Mouse (Mus musculus) MEL (cell line): ENCODE measurements around the gene Yap1. TPM values are rescaled to one million over a fixed set of nuclear protein-coding genes. Genes with fewer than 3 reads are reported as not detected.

Source experiments
- DNase-seq: peaks from one replicate; pipeline ENCODE4 v3.0.0; 2011; ENCODE audit warnings: low read depth, low spot score
- H3K27ac ChIP-seq: 2 replicates; pipeline ENCODE4 v1.5.1; 2012; ENCODE audit warnings: low read depth, mild to moderate bottlenecking, control low read depth, low read length, moderate library complexity; ENCODE audit not compliant: control insufficient read depth
- H3K27me3 ChIP-seq, 2 experiments: fragments of 150-350 bp in 1 of 2; sonication (generic) in 1 of 2; 2 replicates each; pipeline ENCODE4 v1.6.1; 2012; ENCODE audit warnings: low read length in 2 of 2, mild to moderate bottlenecking in 2 of 2, improper control_type of control experiment in 1 of 2, moderate library complexity in 1 of 2; ENCODE audit not compliant: insufficient read depth in 2 of 2, control insufficient read depth in 1 of 2
- H3K36me3 ChIP-seq, 2 experiments: 2 replicates each; pipeline ENCODE4 v1.6.1; 2012 to 2014; ENCODE audit warnings: low read length in 2 of 2, improper control_type of control experiment in 1 of 2, inconsistent platforms in 1 of 2, mild to moderate bottlenecking in 1 of 2; ENCODE audit not compliant: insufficient read depth in 2 of 2, control insufficient read depth in 1 of 2
- H3K4me1 ChIP-seq, 2 experiments: fragments of 150-350 bp in 1 of 2; sonication (generic) in 1 of 2; 2 replicates each; pipeline ENCODE4 v1.6.1; 2012; ENCODE audit warnings: low read length in 2 of 2, improper control_type of control experiment in 1 of 2, mild to moderate bottlenecking in 1 of 2; ENCODE audit not compliant: insufficient read depth in 2 of 2, control insufficient read depth in 1 of 2
- H3K4me3 ChIP-seq, 2 experiments: fragments of 150-350 bp in 1 of 2; sonication (generic) in 1 of 2; 2 replicates each; pipeline ENCODE4 v1.5.1; 2012; ENCODE audit warnings: low read depth in 2 of 2, low read length in 2 of 2, mild to moderate bottlenecking in 2 of 2, moderate library complexity in 2 of 2, control low read depth in 1 of 2, improper control_type of control experiment in 1 of 2; ENCODE audit not compliant: control insufficient read depth in 1 of 2, insufficient read depth in 1 of 2
- H3K79me2 ChIP-seq: 2 replicates; pipeline ENCODE4 v1.6.1; 2012; ENCODE audit warnings: mild to moderate bottlenecking, low read length, moderate library complexity; ENCODE audit not compliant: control insufficient read depth, poor library complexity, insufficient read depth
- H3K9ac ChIP-seq: 2 replicates; pipeline ENCODE4 v1.6.1; 2012; ENCODE audit warnings: low read depth, mild to moderate bottlenecking, control low read depth, low read length, moderate library complexity; ENCODE audit not compliant: control insufficient read depth, poor library complexity, severe bottlenecking
- H3K9me3 ChIP-seq: fragments of 150-350 bp; sonication (generic); replicated peaks from 2 replicates; pipeline ENCODE4 v1.6.1; 2012; ENCODE audit warnings: mild to moderate bottlenecking, low read length, improper control_type of control experiment, moderate library complexity; ENCODE audit not compliant: insufficient read depth
- CHD1 ChIP-seq: IDR thresholded peaks from 2 replicates; pipeline ENCODE4 v1.6.1; 2012; ENCODE audit warnings: low read depth, mild to moderate bottlenecking, inconsistent platforms, low read length, improper control_type of control experiment
- CHD2 ChIP-seq: IDR thresholded peaks from 2 replicates; pipeline ENCODE4 v1.6.1; 2011; ENCODE audit warnings: low read length, improper control_type of control experiment
- E2F4 ChIP-seq: IDR thresholded peaks from 2 replicates; pipeline ENCODE4 v1.6.1; 2011; ENCODE audit warnings: low read depth, low read length, improper control_type of control experiment, borderline replicate concordance
- ELF1 ChIP-seq: IDR thresholded peaks from 2 replicates; pipeline ENCODE4 v1.6.1; 2014; ENCODE audit warnings: low read depth, mild to moderate bottlenecking, inconsistent platforms, low read length, improper control_type of control experiment, moderate library complexity
- ETS1 ChIP-seq: IDR thresholded peaks from 2 replicates; pipeline ENCODE4 v1.6.1; 2012; ENCODE audit warnings: low read depth, mild to moderate bottlenecking, inconsistent platforms, low read length, improper control_type of control experiment, moderate library complexity
- GABPA ChIP-seq: IDR thresholded peaks from 2 replicates; pipeline ENCODE4 v1.6.1; 2012; ENCODE audit warnings: low read depth, mild to moderate bottlenecking, inconsistent platforms, low read length, improper control_type of control experiment, moderate library complexity
- MAX ChIP-seq: IDR thresholded peaks from 2 replicates; pipeline ENCODE4 v1.6.1; 2011; ENCODE audit warnings: low read length, improper control_type of control experiment
- NELFE ChIP-seq: IDR thresholded peaks from 2 replicates; pipeline ENCODE4 v1.6.1; 2011; ENCODE audit warnings: low read depth, low read length, improper control_type of control experiment
- POLR2A ChIP-seq, 2 experiments: IDR thresholded peaks; 2 replicates each; pipeline ENCODE4 v1.6.1; 2011 to 2012; ENCODE audit warnings: low read length in 2 of 2, mild to moderate bottlenecking in 2 of 2, control low read depth in 1 of 2, improper control_type of control experiment in 1 of 2, low read depth in 1 of 2, moderate library complexity in 1 of 2; ENCODE audit not compliant: control insufficient read depth in 1 of 2, insufficient read depth in 1 of 2, poor library complexity in 1 of 2
- POLR2AphosphoS2 ChIP-seq: IDR thresholded peaks from 2 replicates; pipeline ENCODE4 v1.6.1; 2011; ENCODE audit warnings: low read length, improper control_type of control experiment
- TAL1 ChIP-seq: IDR thresholded peaks from 2 replicates; pipeline ENCODE4 v1.6.1; 2012; ENCODE audit warnings: mild to moderate bottlenecking, inconsistent platforms, low read length, moderate library complexity, mixed read lengths
- TBP ChIP-seq: IDR thresholded peaks from 2 replicates; pipeline ENCODE4 v1.8.0; 2011; ENCODE audit warnings: low read depth, low read length, improper control_type of control experiment
- TCF12 ChIP-seq: IDR thresholded peaks from 2 replicates; pipeline ENCODE4 v1.6.1; 2014; ENCODE audit warnings: low read depth, mild to moderate bottlenecking, inconsistent platforms, low read length, improper control_type of control experiment, moderate library complexity
- ZMIZ1 ChIP-seq: IDR thresholded peaks from 2 replicates; pipeline ENCODE4 v1.6.1; 2012; ENCODE audit warnings: low read depth, mild to moderate bottlenecking, inconsistent platforms, low read length, improper control_type of control experiment, moderate library complexity
- polyA plus RNA-seq, 2 experiments: library from polyadenylated mRNA; stranded (reverse) in 1 of 2; unstranded in 1 of 2; fragments of >175 nt in 1 of 2; fragments of >200 nt in 1 of 2; gene quantifications; 2 replicates each; pipeline versions ENCODE4 v1.2.1 to v1.2.4; 2012; ENCODE audit warnings: low replicate concordance in 2 of 2, low read depth in 1 of 2; ENCODE audit not compliant: insufficient read length in 2 of 2, insufficient read depth in 1 of 2, missing spikeins in 1 of 2
- total RNA-seq: library from RNA; depleted of rRNA; stranded (reverse); fragments of 300-350 nt; gene quantifications from 2 replicates; pipeline ENCODE4 v1.2.3, GENCODE M21; 2012

The Yap1 gene
- total and polyA plus RNA-seq, 3 experiments = not detected

DNA sequence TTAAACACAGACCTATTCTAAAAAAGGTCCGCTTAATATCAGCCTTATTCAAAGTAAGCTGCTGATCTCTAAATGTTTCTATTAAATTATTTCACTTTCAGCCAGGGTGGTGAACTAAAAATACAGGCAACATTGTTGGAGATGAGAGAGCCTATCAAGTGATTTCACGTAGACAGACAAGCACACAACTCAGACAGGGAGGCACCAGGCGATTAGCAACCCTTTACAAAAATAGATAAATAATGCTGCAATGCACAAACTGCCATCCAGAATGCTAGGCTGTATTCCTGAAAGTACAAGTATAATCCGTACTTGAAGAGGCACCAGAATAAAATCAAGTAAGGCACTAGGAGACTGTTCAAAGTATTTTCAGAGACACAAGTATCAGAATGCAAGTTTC lies 20.1 kb downstream of the Yap1 start:
- no peaks in the 10 kb centered on the region for H3K36me3 ChIP-seq
- peaks cover 0 to 2% of the 10 kb centered on the region in 2 experiments; a peak in 3 of 4 replicates for H3K27me3 ChIP-seq
- no peak for DNase-seq
- H3K27ac ChIP-seq = no peak overlapping the region
- no peak overlapping the region for H3K9ac ChIP-seq
- H3K4me3 ChIP-seq = no peak overlapping the region
- H3K4me1 ChIP-seq = no peaks in the 10 kb centered on the region
- TF ChIP-seq ELF1 (no peak), TCF12 (no peak), E2F4 (no peak)
- H3K79me2 ChIP-seq = no peaks in the 10 kb centered on the region
- H3K9me3 ChIP-seq = no peaks in the 10 kb centered on the region

- Histone ChIP-seq H3K9me3 (no peaks in the 10 kb centered on the region), H3K79me2 (no peaks in the 10 kb centered on the region), H3K4me3 (no peak overlapping the region), H3K36me3 (no peaks in the 10 kb centered on the region), H3K4me1 (no peaks in the 10 kb centered on the region), H3K27me3 (peaks cover 0 to 2% of the 10 kb centered on the region in 2 experiments; a peak in 3 of 4 replicates), H3K9ac (no peak overlapping the region), H3K27ac (no peak overlapping the region)
- TF ChIP-seq ZMIZ1 (no peak), TAL1 (no peak), CHD1 (no peak), ETS1 (no peak), GABPA (no peak), TBP (no peak)
- no peak for DNase-seq
Measured at GRCm38 (mm10) chr9:7983665-7984064, 20.7 kb downstream of the Yap1 start.

- TF ChIP-seq POLR2AphosphoS2 = no peak
- TF ChIP-seq CHD2 = no peak
- no peak for TF ChIP-seq E2F4
- TF ChIP-seq TAL1 = no peak
- no peak for TF ChIP-seq NELFE
- no peak for TF ChIP-seq ZMIZ1
- no peak for TF ChIP-seq POLR2A (IDR thresholded peaks at IDR 0.05; ENCODE audit: control insufficient read depth in 1 of 2, insufficient read depth in 1 of 2, low read depth in 1 of 2, low read length in 2 of 2, poor library complexity in 1 of 2)
- no peak for TF ChIP-seq MAX
- TF ChIP-seq, all 39 proteins: peak for 0
- Histone ChIP-seq H3K27me3 (peaks cover 0 to 2% of the 10 kb centered on the region in 2 experiments; a peak in 3 of 4 replicates), H3K4me1 (no peaks in the 10 kb centered on the region), H3K4me3 (no peak overlapping the region), H3K27ac (no peak overlapping the region), H3K36me3 (no peaks in the 10 kb centered on the region), H3K9me3 (no peaks in the 10 kb centered on the region), H3K79me2 (no peaks in the 10 kb centered on the region), H3K9ac (no peak overlapping the region)
- DNase-seq = no peak
Measured at GRCm38 (mm10) chr9:7980162-7980561, 24.2 kb downstream of the Yap1 start.
